Mouse (Mus musculus): ENCODE results near the gene Htr3b. TPM values are rescaled to one million over a fixed set of nuclear protein-coding genes. Genes with fewer than 3 reads are reported as not detected.

Gene Htr3b
- polyA plus RNA-seq, 1 experiment from 2014 or later: 0.20 TPM

DNA sequence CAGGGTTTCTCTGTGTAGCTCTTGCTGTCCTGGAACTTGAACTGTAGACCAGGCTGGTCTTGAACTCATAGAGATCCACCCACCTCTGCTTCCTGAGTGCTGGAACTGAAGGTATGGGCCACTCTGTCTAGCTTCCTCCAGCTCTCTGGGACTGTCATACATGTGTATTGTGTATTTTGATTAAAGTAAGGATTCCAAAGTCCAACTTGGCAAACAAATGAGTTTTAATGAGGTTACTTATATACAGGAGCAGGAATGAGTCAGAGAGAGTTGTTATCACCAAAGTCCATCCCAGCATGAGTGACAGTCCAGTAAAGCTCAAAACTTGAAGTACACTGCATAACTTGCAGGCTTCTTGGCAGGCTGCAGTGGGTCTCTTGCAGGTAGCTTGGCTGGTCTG is 17.0 kb upstream of the Htr3b start:
- no peak overlapping the region for H3K9ac ChIP-seq
- H3K9me3 ChIP-seq: no peaks in the 10 kb centered on the region
- peaks cover 3% of the 10 kb centered on the region for H3K4me1 ChIP-seq
- H3K27ac ChIP-seq: no peak overlapping the region
- H3K27me3 ChIP-seq: no peaks in the 10 kb centered on the region
- H3K4me2 ChIP-seq: no peak overlapping the region
- no peaks in the 10 kb centered on the region for H3K36me3 ChIP-seq
- no peak overlapping the region for H3K4me3 ChIP-seq
- no peak for ATAC-seq (ENCODE audit: borderline replicate concordance, extremely low read depth, low FRiP score, low TSS enrichment)

DNA sequence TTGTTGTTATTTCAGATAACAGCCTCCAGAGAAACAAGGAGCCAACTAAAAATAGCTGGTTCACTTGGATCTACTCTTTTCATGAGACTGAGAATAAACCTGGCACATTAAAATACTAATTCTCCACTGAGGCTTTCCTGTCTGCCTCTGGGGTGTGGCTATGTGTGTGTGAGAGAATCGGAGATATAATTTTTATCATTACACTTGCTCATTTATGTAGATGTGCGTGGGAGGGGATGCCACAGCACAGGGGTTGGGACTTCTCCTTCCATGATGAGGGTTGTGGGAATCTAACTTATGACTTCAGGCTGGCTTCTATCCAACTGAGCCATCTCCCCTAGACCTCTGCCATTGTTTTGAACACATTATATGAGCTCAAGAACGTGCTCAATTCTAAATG is 16.0 kb upstream of the Htr3b start:
- no peak for ATAC-seq (ENCODE audit: borderline replicate concordance, extremely low read depth, low FRiP score, low TSS enrichment)
- no peak overlapping the region for H3K9ac ChIP-seq
- no peaks in the 10 kb centered on the region for H3K27me3 ChIP-seq
- H3K36me3 ChIP-seq: no peaks in the 10 kb centered on the region
- H3K4me1 ChIP-seq: no peaks in the 10 kb centered on the region
- H3K27ac ChIP-seq: no peak overlapping the region
- H3K9me3 ChIP-seq: no peaks in the 10 kb centered on the region
- H3K4me2 ChIP-seq: no peak overlapping the region
- no peak overlapping the region for H3K4me3 ChIP-seq
- WGBS: 63% methylated on average over 3 of the region's 3 CpGs

DNA sequence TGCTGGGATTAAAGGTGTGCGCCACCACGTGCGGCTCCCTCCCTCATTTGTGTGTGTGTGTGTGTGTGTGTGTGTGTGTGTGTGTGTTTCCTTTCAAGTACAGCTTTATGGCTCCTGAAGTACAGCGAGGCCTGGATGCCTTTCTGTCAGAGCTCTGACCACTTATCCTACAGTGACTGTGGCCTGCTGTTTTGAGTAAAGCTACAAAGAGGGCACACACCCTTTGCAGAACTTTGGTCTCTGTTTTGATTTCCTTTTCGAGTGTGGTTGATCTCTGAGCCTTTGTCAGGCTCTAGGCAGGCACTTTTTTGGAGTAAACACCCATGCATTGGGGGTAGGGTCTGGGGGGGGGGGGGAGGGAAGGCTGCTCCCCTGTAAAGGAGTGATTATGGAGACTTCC is 15.6 kb upstream of the Htr3b start:
- no peak overlapping the region for H3K4me3 ChIP-seq
- no peak overlapping the region for H3K9ac ChIP-seq
- no peaks in the 10 kb centered on the region for H3K9me3 ChIP-seq
- H3K27me3 ChIP-seq: no peaks in the 10 kb centered on the region
- no peak overlapping the region for H3K4me2 ChIP-seq
- H3K4me1 ChIP-seq: no peaks in the 10 kb centered on the region
- WGBS: 76% methylated on average over 5 of the region's 5 CpGs
- no peaks in the 10 kb centered on the region for H3K36me3 ChIP-seq
- no peak for ATAC-seq (ENCODE audit: borderline replicate concordance, extremely low read depth, low FRiP score, low TSS enrichment)
- H3K27ac ChIP-seq: no peak overlapping the region

DNA sequence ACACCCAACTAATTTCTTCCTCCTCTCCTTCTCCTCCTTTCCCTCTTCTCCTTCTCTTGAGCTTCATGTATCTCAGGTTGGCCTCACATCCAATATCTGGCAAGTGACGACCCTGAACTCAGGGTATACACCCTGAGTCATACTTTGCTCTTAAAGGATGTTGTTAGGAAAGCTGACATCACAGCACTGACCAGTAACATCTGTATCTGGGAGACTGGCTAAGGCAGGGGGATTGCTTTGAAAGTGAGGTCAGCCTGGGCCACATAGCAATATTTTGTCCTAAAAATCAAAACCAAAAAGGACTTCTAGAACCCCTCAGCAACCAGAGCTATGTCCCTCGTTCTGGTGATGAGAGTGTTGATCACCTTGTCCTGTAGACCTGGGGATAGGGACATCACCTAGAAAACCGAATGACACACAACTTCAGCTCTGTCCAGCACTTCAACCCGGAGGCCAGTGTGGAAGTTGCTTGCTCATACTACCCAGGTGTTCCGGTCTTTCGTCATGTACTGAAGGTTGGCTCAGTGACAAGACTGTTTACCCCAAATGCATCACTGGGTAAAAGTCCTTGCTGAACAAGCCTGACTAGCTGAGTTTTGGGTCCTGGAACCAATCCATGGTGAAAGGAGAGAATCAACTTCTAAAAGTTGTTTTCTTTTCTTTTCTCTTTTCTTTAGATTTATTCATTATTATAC is 12.0 kb upstream of the Htr3b start:
- WGBS: 70% methylated on average over 6 of the region's 6 CpGs
- H3K4me1 ChIP-seq: no peaks in the 10 kb centered on the region
- no peak overlapping the region for H3K4me2 ChIP-seq
- ATAC-seq (ENCODE audit: borderline replicate concordance, extremely low read depth, low FRiP score, low TSS enrichment): no peak
- H3K36me3 ChIP-seq: no peaks in the 10 kb centered on the region
- H3K9me3 ChIP-seq: no peaks in the 10 kb centered on the region
- H3K27me3 ChIP-seq: no peaks in the 10 kb centered on the region
- H3K9ac ChIP-seq: no peak overlapping the region
- no peak overlapping the region for H3K4me3 ChIP-seq
- H3K27ac ChIP-seq: no peak overlapping the region

DNA sequence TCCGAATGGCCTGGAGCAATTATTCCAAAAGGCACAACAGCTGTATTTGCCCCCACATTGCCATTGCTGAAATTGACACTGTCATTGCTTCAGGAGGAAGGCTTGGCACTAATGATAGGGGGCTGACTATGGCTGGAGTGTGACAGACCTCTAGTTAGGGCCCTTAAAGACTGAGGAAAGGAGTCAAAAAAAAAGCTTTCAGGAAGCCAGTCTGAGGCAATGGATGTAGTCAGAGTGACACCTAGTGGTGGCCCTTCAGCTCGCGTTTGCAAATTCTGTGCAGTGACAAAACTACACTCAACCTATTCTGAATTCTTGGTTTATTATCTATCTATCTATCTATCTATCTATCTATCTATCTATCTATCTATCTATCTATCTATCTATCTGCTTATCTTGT is 7.7 kb upstream of the Htr3b start:
- Histone ChIP-seq H3K27me3 (no peaks in the 10 kb centered on the region), H3K4me3 (no peak overlapping the region), H3K27ac (no peak overlapping the region), H3K4me1 (no peaks in the 10 kb centered on the region), H3K9me3 (no peaks in the 10 kb centered on the region), H3K36me3 (no peaks in the 10 kb centered on the region), H3K9ac (no peak overlapping the region), H3K4me2 (no peak overlapping the region)
- ATAC-seq (ENCODE audit: borderline replicate concordance, extremely low read depth, low FRiP score, low TSS enrichment): no peak
- WGBS: 32% methylated on average over 3 of the region's 3 CpGs

DNA sequence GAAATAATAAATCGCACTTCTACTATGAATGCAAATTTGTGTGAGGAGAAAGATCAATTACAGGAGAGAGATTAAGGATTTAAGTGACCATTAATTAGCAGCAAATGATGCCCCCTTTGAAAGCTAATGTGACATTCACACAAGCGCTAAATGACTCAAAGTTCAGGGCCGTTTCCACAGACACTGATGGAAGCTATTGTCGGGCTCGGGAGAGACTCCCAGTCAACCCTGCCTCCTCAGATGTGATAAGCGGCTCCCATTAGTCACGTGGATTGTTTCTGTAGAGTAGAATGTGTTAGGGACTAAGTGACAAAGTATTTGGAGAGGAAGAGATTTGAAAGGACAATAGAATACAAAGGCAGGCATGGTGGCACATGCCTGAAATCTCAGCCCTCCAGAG is 2.7 kb downstream of the Htr3b start:
- Histone ChIP-seq H3K4me1 (no peaks in the 10 kb centered on the region), H3K36me3 (no peaks in the 10 kb centered on the region), H3K9ac (no peak overlapping the region), H3K9me3 (no peaks in the 10 kb centered on the region), H3K4me2 (no peak overlapping the region), H3K27me3 (peaks cover 8% of the 10 kb centered on the region; the same call in 1 of the 2 replicates), H3K4me3 (no peak overlapping the region), H3K27ac (no peak overlapping the region)
- ATAC-seq (ENCODE audit: borderline replicate concordance, extremely low read depth, low FRiP score, low TSS enrichment): no peak
- WGBS: 31% methylated on average over 7 of the region's 7 CpGs

DNA sequence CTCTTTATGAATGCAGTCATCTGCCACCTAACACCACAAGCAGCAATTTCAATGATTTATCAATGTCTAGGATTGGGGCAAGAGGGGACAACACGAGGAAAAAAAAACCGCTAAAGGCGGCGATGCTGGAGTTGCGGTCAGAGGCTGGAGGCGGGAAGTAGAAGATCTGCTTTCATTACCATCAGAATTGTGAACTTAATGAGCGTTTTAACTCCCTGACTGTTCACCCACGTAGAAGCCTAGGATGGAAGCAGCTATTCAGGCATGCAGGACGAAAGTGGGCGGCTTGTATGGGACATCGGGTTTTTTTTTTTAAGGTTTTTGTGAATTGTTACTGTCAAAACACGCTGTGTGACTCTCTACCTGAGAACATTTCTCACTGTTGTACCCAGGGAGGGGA is 3.5 kb downstream of the Htr3b start:
- Histone ChIP-seq H3K4me3 (no peak overlapping the region), H3K36me3 (no peaks in the 10 kb centered on the region), H3K9ac (no peak overlapping the region), H3K4me1 (no peaks in the 10 kb centered on the region), H3K27ac (no peak overlapping the region), H3K4me2 (no peak overlapping the region), H3K27me3 (peaks cover 8% of the 10 kb centered on the region; the same call in 1 of the 2 replicates), H3K9me3 (no peaks in the 10 kb centered on the region)
- 40% methylated on average over 12 of the region's 12 CpGs for WGBS
- no peak for ATAC-seq (ENCODE audit: borderline replicate concordance, extremely low read depth, low FRiP score, low TSS enrichment)

DNA sequence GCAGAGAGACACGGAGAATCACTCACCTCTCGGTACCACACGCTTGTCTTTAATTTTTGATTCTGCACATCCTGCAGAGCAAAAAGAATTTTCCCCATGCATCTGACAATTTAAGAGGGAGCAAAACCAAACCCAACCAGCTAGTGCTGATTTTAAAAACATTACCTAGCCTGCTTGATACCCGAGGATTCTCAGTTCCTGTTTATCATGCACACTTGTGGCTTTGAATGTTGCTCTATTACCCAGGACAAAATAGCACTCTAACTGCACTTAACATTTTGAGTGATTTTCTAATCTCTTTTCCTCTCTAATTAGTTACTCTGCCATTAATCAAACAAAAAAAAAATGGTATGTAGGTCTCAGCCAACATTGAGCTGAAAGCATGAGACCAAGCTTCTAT is 17.2 kb downstream of the Htr3b start:
- H3K27ac ChIP-seq: no peak overlapping the region
- no peaks in the 10 kb centered on the region for H3K36me3 ChIP-seq
- no peaks in the 10 kb centered on the region for H3K27me3 ChIP-seq
- H3K4me1 ChIP-seq: no peaks in the 10 kb centered on the region
- ATAC-seq (ENCODE audit: borderline replicate concordance, extremely low read depth, low FRiP score, low TSS enrichment): no peak
- no peaks in the 10 kb centered on the region for H3K9me3 ChIP-seq
- no peak overlapping the region for H3K4me2 ChIP-seq
- H3K4me3 ChIP-seq: no peak overlapping the region
- 82% methylated on average over 4 of the region's 4 CpGs for WGBS
- H3K9ac ChIP-seq: no peak overlapping the region

DNA sequence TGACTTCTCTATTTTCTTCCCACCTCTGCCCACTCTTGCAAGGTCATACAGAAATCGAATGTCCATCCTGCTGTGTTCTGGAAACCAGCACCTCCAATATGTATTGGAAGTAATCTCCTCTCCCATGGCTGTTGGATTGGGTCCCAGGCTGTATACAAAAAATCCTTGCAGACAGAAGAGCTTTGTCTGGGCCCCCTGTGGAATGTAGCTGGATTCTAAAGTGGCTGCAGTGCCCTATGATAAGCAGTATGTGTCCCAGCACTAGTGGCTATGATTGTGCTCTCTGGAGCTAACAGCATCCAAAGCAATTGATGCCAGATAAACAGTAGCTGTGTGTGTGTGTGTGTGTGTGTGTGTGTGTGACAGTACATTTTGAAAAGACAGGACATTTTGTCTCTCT is 22.4 kb downstream of the Htr3b start:
- WGBS: 61% methylated on average over 1 of the region's 1 CpGs
- H3K9ac ChIP-seq: no peak overlapping the region
- H3K4me2 ChIP-seq: no peak overlapping the region
- no peak overlapping the region for H3K27ac ChIP-seq
- no peaks in the 10 kb centered on the region for H3K4me1 ChIP-seq
- ATAC-seq (ENCODE audit: borderline replicate concordance, extremely low read depth, low FRiP score, low TSS enrichment): no peak
- no peaks in the 10 kb centered on the region for H3K9me3 ChIP-seq
- H3K27me3 ChIP-seq: no peaks in the 10 kb centered on the region
- H3K4me3 ChIP-seq: no peak overlapping the region
- no peaks in the 10 kb centered on the region for H3K36me3 ChIP-seq

DNA sequence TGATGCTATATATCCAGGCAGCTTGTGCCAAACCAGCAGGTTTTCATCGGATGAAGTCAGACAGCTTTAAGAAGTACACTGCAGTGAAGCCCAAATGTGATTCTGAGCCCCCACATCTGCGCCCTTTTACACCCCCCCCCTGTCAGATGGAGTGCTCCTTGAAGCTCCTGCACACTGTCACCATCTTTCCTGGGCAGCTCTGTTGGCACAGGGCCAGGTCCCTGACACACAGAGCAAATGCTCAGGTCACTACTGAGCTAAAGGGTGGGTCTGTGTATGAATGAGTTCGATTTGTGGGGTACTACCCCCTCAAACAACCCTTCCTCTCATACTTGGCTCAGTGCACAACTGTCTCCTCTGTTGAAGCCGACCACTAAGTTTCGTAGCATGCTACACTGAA is 35.4 kb downstream of the Htr3b start:
- Histone ChIP-seq H3K9ac (no peak overlapping the region), H3K36me3 (no peaks in the 10 kb centered on the region), H3K4me3 (no peak overlapping the region), H3K9me3 (no peaks in the 10 kb centered on the region), H3K4me2 (no peak overlapping the region), H3K27ac (no peak overlapping the region), H3K27me3 (no peaks in the 10 kb centered on the region), H3K4me1 (no peaks in the 10 kb centered on the region)
- ATAC-seq (ENCODE audit: borderline replicate concordance, extremely low read depth, low FRiP score, low TSS enrichment): no peak
- WGBS: 39% methylated on average over 5 of the region's 5 CpGs

DNA sequence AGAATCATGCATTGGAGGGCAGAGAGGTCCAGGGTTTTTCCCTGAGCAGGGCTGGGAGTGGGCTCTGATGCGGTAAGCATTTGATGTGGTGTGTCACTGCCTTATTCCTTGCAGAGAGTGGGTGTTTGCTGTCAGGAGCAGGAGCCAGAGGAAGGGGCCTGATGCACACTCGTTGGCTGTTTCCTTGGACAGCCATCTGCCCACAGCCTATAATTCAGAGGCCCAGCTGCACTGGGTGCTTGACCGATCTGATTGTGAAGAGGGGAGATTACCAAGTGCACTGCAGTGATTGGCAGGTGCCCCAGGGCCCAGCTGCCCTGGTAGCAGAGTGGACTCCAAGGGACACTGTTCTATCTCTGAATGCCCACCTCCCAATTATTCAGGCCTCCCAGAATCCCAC is 36.0 kb downstream of the Htr3b start:
- no peak overlapping the region for H3K4me2 ChIP-seq
- H3K27ac ChIP-seq: no peak overlapping the region
- WGBS: 34% methylated on average over 3 of the region's 3 CpGs
- H3K36me3 ChIP-seq: no peaks in the 10 kb centered on the region
- H3K4me1 ChIP-seq: no peaks in the 10 kb centered on the region
- no peak overlapping the region for H3K4me3 ChIP-seq
- no peak for ATAC-seq (ENCODE audit: borderline replicate concordance, extremely low read depth, low FRiP score, low TSS enrichment)
- no peaks in the 10 kb centered on the region for H3K9me3 ChIP-seq
- H3K27me3 ChIP-seq: no peaks in the 10 kb centered on the region
- no peak overlapping the region for H3K9ac ChIP-seq

DNA sequence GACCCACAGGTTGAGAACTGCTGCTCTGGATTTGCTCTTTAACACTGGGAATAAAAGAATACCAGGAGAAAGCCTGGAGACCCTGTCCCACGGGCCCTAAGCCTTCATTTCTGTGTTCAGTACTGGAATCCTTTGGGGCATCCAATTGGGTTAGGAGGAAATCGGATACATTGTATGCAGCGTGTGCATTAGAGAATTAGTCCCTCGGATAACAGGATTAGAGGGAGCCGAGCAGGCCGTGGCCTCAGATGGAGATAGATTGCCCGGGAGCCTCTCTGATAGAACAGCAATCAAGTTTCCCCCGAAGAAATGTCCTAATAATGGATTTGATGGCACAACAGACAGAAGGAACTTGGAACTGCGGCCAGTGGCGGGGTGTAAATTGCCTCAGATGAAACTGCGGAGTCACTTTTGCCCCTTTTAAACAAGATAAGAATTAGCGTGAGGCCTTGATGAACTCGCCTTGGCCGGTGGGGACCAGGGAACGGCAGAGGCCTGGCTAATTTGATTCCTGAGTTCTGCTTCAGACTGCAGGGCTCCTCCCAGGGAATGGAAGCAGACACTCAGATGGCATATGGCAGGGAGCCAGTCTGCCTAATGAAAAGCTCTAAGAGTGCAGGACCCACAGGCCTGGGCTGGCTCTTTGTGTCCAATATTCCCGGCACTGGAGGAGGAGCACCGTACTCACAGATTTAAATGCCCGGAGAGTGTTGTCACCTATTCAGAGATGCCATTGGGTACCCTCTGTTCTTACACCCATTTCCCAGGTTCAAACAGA is 48.6 kb downstream of the Htr3b start:
- WGBS: 65% methylated on average over 18 of the region's 18 CpGs
- no peak for ATAC-seq (ENCODE audit: borderline replicate concordance, extremely low read depth, low FRiP score, low TSS enrichment)

More for the DNA sequence above, 48.6 kb downstream of the Htr3b start:
- H3K27me3 ChIP-seq: no peaks in the 10 kb centered on the region
- no peaks in the 10 kb centered on the region for H3K36me3 ChIP-seq
- no peaks in the 10 kb centered on the region for H3K9me3 ChIP-seq
- H3K9ac ChIP-seq: no peak overlapping the region
- no peak overlapping the region for H3K27ac ChIP-seq
- H3K4me1 ChIP-seq: 0 out of 2 replicates have a peak, but pooled peaks cover 1% of the 10 kb centered on the region
- no peak overlapping the region for H3K4me2 ChIP-seq
- no peak overlapping the region for H3K4me3 ChIP-seq
